Mouse (Mus musculus) small intestine, adult 2 months (tissue): Measurements from ENCODE around the gene Fbln2.
A peak's percentile ranks its signal among the peaks of the same experiment; 100 is the strongest.

ENCODE experiments used
- CTCF ChIP-seq: fragments of 200-500 bp; IDR thresholded peaks from 2 replicates; pipeline ENCODE4 v1.5.1; 2012; ENCODE audit warnings: low read depth, mild to moderate bottlenecking, control low read depth, inconsistent platforms, low read length, moderate library complexity, mixed read lengths; ENCODE audit not compliant: insufficient replicate concordance, insufficient read length; ENCODE audit errors: extremely low read depth
- POLR2A ChIP-seq: fragments of 200-500 bp; IDR thresholded peaks from 2 replicates; pipeline ENCODE4 v1.6.1; 2012; ENCODE audit warnings: low read depth, mild to moderate bottlenecking, control low read depth, inconsistent platforms, low read length, moderate library complexity

GRCm38 (mm10) chr6:91286624-91287023, 74.4 kb downstream of the Fbln2 start:
- TF ChIP-seq POLR2A (no peak), CTCF (peak; percentile 89)
